Mouse (Mus musculus) megakaryocyte, embryonic 14.5 days (primary cell): Measurements from ENCODE around the gene Ptk6.

Experiments used
- FLI1 ChIP-seq: IDR thresholded peaks from 2 replicates; pipeline ENCODE4 v1.6.1; 2012; ENCODE audit warnings: low read length, inconsistent platforms, mixed read lengths
- GATA1 ChIP-seq: IDR thresholded peaks from 3 replicates; pipeline ENCODE4 v1.6.1; 2012; ENCODE audit warnings: mixed read lengths, low read length, inconsistent platforms, borderline replicate concordance

DNA sequence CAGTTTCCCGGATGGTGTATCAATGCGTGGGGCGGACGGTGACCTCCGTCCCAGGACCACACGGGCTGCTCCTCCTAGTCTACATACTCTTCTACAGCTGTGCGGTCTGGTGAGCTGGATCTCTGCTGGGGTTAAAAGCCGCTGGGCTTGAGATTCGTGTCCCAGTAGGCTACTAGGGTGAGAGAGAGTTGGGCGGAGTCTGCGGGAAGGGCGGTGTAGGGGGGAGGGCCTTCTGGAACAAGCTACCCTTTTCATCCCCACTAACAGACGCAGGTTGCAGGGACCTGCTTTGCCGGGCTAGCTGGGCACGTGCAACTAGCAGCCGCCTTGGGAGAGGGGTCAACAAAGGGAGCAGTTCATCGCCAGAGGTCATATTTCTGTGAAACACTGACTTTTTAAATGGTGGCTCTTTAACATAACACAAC lies 10.4 kb upstream of the Ptk6 start, which contains the start of gene Srms:
- TF ChIP-seq GATA1 (no peak), FLI1 (no peak)
